Mouse (Mus musculus): ENCODE results near the gene Actg2. TPM values are rescaled to one million over a fixed set of nuclear protein-coding genes. Genes with fewer than 3 reads are reported as not detected.

Actg2 gene
- polyA plus RNA-seq, 1 experiment from 2014 or later, result 9.8 TPM

DNA sequence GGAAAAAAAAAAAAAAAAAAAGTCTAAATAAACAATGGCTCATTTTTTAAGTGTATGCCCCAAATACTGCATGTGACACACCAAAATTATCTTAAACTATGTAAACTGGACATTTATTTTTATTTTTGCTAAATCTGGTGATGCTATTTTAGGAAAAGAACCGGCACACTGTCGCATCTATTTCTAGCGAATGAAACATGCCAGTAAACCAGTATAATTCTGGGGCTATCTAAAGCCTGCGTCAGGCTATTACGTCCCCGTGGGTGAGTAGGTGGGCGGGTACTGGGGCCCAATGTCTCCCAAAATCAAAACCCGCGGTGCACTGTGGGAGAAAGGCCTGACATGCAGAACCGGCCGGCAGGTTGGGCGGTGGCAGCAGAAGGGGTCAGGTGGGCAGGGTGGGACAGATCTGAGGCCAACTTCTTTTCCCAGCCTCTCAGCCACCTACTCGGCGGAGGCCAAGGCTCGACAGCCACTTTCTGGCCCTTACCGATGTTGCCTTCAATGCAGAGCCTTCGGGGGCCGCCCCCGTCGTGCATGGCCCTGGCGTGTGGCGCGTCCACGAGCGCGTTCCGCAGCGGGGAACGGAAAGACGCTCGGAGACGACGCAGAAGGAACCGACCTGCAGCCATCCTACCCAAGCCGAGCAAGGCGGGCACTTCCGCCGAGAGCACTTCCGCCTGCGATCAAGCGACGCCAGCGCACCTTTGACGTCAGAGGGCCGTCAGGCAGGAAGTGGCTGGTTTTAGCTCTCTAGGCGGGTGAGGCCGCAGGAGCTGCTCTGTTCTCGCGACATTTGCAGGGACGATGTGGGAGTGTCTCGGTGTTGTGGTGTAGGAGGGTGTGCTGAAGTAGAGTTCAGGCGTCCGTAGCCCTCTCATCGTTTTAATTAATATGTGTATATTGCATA, 29.6 kb downstream of the Actg2 start, which contains the start of gene Dguok:
Gene Dguok, minus strand, starts transcription at position 712 of the 910 bp plus-strand sequence.
- Histone ChIP-seq H3K27ac (ENCODE audit: low read length) (peak within 1 kb of the TSS; percentile 98), H3K27me3 (ENCODE audit: control insufficient read depth, insufficient read depth, low read depth, low read length) (no peaks in the 10 kb centered on the region), H3K9ac (ENCODE audit: low read depth, low read length) (peak within 1 kb of the TSS; percentile 78), H3K36me3 (ENCODE audit: control insufficient read depth, insufficient read depth) (no peaks in the 10 kb centered on the region), H3K4me3 (ENCODE audit: low read depth, low read length) (peak within 1 kb of the TSS; percentile 81), H3K4me2 (ENCODE audit: low read depth, low read length) (peak within 1 kb of the TSS; percentile 87), H3K9me3 (replicated peaks; ENCODE audit: control insufficient read depth, low read length) (no peaks in the 10 kb centered on the region), H3K4me1 (ENCODE audit: control insufficient read depth, low read depth, low read length) (peaks cover 20% of the 10 kb centered on the region)
- under 1% methylated on average over 54 of the region's 54 CpGs for WGBS (ENCODE audit: insufficient replicate concordance)
- peak; percentile 96 for ATAC-seq (ENCODE audit: low read depth)

DNA sequence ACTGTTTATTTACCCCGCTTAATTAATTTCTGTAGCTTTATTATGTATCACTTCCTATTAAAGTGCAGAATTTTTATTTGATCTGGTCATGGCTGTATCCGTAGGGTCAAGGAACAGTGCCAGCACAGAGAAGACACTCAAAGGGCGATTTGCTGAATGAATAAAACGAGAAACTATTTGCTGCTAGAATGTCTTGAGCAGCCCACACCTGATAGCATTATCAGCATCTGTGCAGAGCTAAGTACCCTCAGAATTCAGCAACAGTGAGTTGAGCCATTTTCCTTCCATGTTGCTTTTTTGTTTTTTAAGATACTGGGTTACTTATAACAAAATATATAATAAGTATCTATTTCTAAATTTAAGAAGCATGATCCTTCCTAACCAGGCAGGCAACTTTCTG, 30.5 kb downstream of the Actg2 start:
- peaks cover 20% of the 10 kb centered on the region for H3K4me1 ChIP-seq (ENCODE audit: control insufficient read depth, low read depth, low read length)
- no peaks in the 10 kb centered on the region for H3K36me3 ChIP-seq (ENCODE audit: control insufficient read depth, insufficient read depth)
- no peaks in the 10 kb centered on the region for H3K9me3 ChIP-seq (replicated peaks; ENCODE audit: control insufficient read depth, low read length)
- H3K27ac ChIP-seq (ENCODE audit: low read length), result peak overlapping the region; percentile 98
- H3K27me3 ChIP-seq (ENCODE audit: control insufficient read depth, insufficient read depth, low read depth, low read length), result no peaks in the 10 kb centered on the region
- WGBS (ENCODE audit: insufficient replicate concordance), result 47% methylated on average over 4 of the region's 4 CpGs
- H3K9ac ChIP-seq (ENCODE audit: low read depth, low read length), result peak overlapping the region; percentile 78
- H3K4me2 ChIP-seq (ENCODE audit: low read depth, low read length), result peak overlapping the region; percentile 87
- ATAC-seq (ENCODE audit: low read depth), result no peak
- H3K4me3 ChIP-seq (ENCODE audit: low read depth, low read length), result peak overlapping the region; percentile 81

DNA sequence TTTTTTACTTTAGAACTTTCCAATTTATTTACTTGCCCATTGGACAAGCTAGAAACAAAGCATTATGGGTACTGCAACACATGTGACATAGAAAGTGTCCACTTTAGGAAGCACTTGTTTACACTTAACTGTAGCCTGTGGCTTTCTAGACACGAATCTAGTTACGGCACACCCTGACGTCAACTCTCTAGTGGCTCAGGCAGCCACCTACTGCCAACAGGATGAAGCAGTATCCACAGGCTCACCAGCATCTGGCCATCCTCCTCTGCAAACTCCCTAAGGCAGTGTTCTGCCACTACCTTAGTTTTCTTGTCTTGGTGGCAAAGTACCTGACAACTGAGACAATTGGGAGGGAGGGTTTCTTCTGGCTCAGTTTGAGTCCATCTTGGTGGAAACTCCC, 32.7 kb downstream of the Actg2 start:
- 53% methylated on average over 3 of the region's 3 CpGs for WGBS (ENCODE audit: insufficient replicate concordance)
- no peaks in the 10 kb centered on the region for H3K9me3 ChIP-seq (replicated peaks; ENCODE audit: control insufficient read depth, low read length)
- ATAC-seq (ENCODE audit: low read depth), result no peak
- H3K4me3 ChIP-seq (ENCODE audit: low read depth, low read length), result no peak overlapping the region
- no peak overlapping the region for H3K4me2 ChIP-seq (ENCODE audit: low read depth, low read length)
- no peaks in the 10 kb centered on the region for H3K36me3 ChIP-seq (ENCODE audit: control insufficient read depth, insufficient read depth)
- H3K9ac ChIP-seq (ENCODE audit: low read depth, low read length), result no peak overlapping the region
- H3K4me1 ChIP-seq (ENCODE audit: control insufficient read depth, low read depth, low read length), result peaks cover 20% of the 10 kb centered on the region
- no peaks in the 10 kb centered on the region for H3K27me3 ChIP-seq (ENCODE audit: control insufficient read depth, insufficient read depth, low read depth, low read length)
- H3K27ac ChIP-seq (ENCODE audit: low read length), result no peak overlapping the region

DNA sequence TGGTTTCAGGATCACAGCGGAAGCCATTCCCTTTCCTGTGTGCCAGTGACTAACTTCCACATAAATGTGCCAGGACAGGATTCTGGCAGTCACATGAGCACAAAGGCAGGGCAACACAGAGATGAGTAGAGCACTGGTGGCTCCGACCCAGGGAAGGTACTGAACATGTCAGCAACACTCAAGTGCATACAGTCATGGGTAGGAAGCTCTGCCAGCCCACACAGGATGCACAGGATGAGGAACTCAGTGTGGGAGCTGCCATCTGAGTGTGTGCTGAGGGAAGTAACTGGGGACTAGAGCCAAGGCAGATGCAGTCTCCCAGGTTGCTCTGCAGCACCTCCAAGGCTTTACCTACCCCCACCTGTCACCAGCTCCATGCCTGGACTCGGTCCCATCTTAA, 33.4 kb downstream of the Actg2 start:
- WGBS (ENCODE audit: insufficient replicate concordance), result 38% methylated on average over 3 of the region's 3 CpGs
- Histone ChIP-seq H3K9me3 (replicated peaks; ENCODE audit: control insufficient read depth, low read length) (no peaks in the 10 kb centered on the region), H3K27me3 (ENCODE audit: control insufficient read depth, insufficient read depth, low read depth, low read length) (no peaks in the 10 kb centered on the region), H3K27ac (ENCODE audit: low read length) (no peak overlapping the region), H3K36me3 (ENCODE audit: control insufficient read depth, insufficient read depth) (no peaks in the 10 kb centered on the region), H3K9ac (ENCODE audit: low read depth, low read length) (no peak overlapping the region), H3K4me3 (ENCODE audit: low read depth, low read length) (no peak overlapping the region), H3K4me1 (ENCODE audit: control insufficient read depth, low read depth, low read length) (peaks cover 19% of the 10 kb centered on the region), H3K4me2 (ENCODE audit: low read depth, low read length) (no peak overlapping the region)
- ATAC-seq (ENCODE audit: low read depth), result no peak

DNA sequence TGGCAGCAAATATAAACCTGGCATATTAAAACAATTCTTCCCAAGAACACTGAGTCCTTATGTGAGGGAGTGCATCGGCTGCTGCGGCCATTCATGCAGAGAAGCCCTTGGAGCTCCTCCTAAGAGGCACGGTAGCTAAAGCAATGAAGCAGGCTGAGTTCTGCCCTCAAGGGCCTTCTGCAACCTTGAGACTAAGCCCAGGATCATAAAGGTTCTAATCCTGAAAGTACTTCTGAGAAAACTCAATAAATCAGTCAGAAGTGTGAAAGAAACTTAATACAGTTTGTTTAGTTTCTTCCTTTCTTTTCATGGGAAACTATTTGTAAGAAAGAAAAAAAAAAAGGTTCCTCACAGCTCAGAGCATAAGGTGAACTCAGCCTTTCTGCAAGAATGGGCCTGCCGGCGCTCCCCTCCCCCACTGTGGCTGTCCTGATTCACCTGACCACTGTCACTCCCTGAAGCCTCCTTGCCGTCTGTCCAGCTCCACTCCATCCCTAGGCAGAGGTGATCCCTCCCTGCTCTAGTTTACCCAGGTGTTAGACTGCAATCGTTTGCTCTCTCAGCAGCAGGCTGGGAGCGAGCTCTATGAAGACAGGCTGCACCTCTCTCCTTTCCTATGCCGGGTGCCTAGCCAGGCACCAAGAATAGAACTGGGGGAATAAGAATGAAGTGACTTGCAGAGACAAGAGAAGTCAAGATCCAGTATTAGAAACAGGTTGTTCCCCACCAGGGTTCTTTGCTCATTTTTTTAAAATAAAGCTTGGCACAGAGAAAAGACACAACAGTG, 34.3 kb downstream of the Actg2 start:
- no peak overlapping the region for H3K4me3 ChIP-seq (ENCODE audit: low read depth, low read length)
- WGBS (ENCODE audit: insufficient replicate concordance), result 68% methylated on average over 9 of the region's 9 CpGs
- no peak overlapping the region for H3K4me2 ChIP-seq (ENCODE audit: low read depth, low read length)
- no peak overlapping the region for H3K9ac ChIP-seq (ENCODE audit: low read depth, low read length)
- H3K27me3 ChIP-seq (ENCODE audit: control insufficient read depth, insufficient read depth, low read depth, low read length), result no peaks in the 10 kb centered on the region
- H3K27ac ChIP-seq (ENCODE audit: low read length), result 0 out of 2 replicates have a peak overlapping the region, but pooled peaks have one; percentile 4
- H3K9me3 ChIP-seq (replicated peaks; ENCODE audit: control insufficient read depth, low read length), result no peaks in the 10 kb centered on the region
- peaks cover 19% of the 10 kb centered on the region for H3K4me1 ChIP-seq (ENCODE audit: control insufficient read depth, low read depth, low read length)
- no peak for ATAC-seq (ENCODE audit: low read depth)
- H3K36me3 ChIP-seq (ENCODE audit: control insufficient read depth, insufficient read depth), result no peaks in the 10 kb centered on the region

DNA sequence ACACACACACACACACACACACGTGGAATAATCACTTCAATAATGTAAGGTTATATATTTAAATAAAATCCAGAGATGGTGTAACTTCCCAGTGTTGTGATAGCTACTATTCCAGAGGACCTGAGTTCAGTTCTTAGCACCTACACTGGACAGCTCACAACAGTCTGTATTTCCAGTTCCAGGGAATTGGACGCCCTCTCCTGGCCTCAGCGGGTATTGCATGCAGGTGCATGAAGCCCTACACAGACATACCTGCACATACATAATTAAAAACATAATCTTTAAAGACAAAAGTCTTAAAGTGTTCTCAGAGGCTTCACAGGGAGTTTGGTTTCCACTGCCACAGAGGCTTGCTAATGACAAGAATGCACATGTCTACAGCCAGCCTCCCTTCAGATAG, 35.6 kb downstream of the Actg2 start:
- no peaks in the 10 kb centered on the region for H3K36me3 ChIP-seq (ENCODE audit: control insufficient read depth, insufficient read depth)
- no peak for ATAC-seq (ENCODE audit: low read depth)
- no peak overlapping the region for H3K9ac ChIP-seq (ENCODE audit: low read depth, low read length)
- no peak overlapping the region for H3K4me3 ChIP-seq (ENCODE audit: low read depth, low read length)
- no peak overlapping the region for H3K4me2 ChIP-seq (ENCODE audit: low read depth, low read length)
- 61% methylated on average over 3 of the region's 3 CpGs for WGBS (ENCODE audit: insufficient replicate concordance)
- H3K4me1 ChIP-seq (ENCODE audit: control insufficient read depth, low read depth, low read length), result peaks cover 13% of the 10 kb centered on the region
- no peak overlapping the region for H3K27ac ChIP-seq (ENCODE audit: low read length)
- H3K27me3 ChIP-seq (ENCODE audit: control insufficient read depth, insufficient read depth, low read depth, low read length), result no peaks in the 10 kb centered on the region
- no peaks in the 10 kb centered on the region for H3K9me3 ChIP-seq (replicated peaks; ENCODE audit: control insufficient read depth, low read length)

DNA sequence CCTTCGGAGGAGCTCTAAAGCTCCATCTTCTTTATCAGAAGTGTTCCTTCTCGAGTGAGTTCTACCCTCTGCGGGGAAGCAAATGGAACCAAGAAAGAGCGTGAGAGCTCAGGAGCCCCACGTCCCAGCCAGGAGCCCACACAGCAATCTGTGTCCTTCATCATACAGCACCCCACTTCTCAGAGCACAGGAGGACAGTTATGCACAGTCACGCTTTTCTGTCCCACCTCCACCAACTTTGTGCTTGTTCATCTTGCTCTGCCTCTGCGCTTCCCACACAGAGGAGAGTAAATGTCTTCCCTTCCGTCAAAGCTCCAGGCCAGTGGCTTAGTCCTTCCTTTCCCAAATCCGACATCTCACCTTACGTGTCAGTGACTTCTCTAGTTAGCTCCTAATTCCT, 37.0 kb downstream of the Actg2 start:
- Histone ChIP-seq H3K9ac (ENCODE audit: low read depth, low read length) (no peak overlapping the region), H3K27ac (ENCODE audit: low read length) (no peak overlapping the region), H3K4me3 (ENCODE audit: low read depth, low read length) (no peak overlapping the region), H3K36me3 (ENCODE audit: control insufficient read depth, insufficient read depth) (peaks cover 3% of the 10 kb centered on the region; the same call in 1 of the 2 replicates), H3K4me1 (ENCODE audit: control insufficient read depth, low read depth, low read length) (peaks cover 5% of the 10 kb centered on the region), H3K4me2 (ENCODE audit: low read depth, low read length) (no peak overlapping the region), H3K9me3 (replicated peaks; ENCODE audit: control insufficient read depth, low read length) (no peaks in the 10 kb centered on the region), H3K27me3 (ENCODE audit: control insufficient read depth, insufficient read depth, low read depth, low read length) (no peaks in the 10 kb centered on the region)
- WGBS (ENCODE audit: insufficient replicate concordance), result 89% methylated on average over 10 of the region's 10 CpGs
- ATAC-seq (ENCODE audit: low read depth), result no peak

DNA sequence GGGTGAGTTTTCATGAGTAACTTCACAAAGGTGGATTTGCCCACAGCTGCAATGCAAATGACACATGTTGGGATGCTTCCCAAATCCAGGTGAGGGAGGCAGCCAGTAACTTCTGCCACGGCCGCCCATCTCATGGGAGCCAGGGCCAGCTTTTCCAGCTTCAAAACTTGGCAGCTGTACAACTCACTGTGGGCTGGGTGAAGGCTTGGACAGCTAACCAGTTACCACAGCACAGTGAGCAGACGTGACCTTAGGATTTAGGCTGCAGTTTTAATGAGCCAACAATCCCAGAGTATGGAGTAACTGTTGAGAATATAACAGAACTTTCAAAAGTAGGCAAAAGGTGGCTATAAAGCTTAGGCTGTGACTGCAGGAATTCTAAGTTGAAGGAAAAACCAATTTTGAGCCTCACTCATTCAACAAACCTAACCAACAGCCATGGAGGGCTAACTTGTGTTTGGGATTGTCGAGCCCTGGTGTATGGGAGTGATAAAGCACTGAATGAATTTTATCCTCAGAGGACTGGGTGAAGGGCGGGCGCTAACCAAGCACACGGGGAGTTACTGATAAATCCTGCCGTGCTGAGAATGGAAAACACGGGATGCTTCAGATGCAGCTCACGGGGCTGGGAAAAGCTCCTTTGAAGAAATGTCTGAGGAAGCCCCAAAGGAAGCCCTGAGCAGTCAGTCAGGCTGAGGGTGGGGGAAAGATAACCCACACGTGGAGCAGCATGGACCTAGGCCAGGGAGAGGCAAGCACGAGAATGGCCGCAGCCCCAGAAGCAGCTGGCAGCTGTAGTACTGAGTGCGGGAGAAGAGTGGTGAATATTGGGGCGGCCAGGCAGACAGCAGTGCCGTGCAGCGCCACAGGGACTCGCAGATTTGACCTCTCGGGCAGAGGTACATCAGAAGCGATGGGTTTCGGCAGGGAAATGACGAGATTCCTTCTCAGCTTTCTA, 39.0 kb downstream of the Actg2 start:
- ATAC-seq (ENCODE audit: low read depth), result no peak
- H3K27ac ChIP-seq (ENCODE audit: low read length), result no peak overlapping the region
- 63% methylated on average over 22 of the region's 22 CpGs for WGBS (ENCODE audit: insufficient replicate concordance)

More for the DNA sequence above, 39.0 kb downstream of the Actg2 start:
- Histone ChIP-seq H3K4me1 (ENCODE audit: control insufficient read depth, low read depth, low read length) (peaks cover 5% of the 10 kb centered on the region), H3K4me3 (ENCODE audit: low read depth, low read length) (no peak overlapping the region), H3K4me2 (ENCODE audit: low read depth, low read length) (no peak overlapping the region), H3K36me3 (ENCODE audit: control insufficient read depth, insufficient read depth) (peaks cover 5% of the 10 kb centered on the region; the same call in 1 of the 2 replicates), H3K9ac (ENCODE audit: low read depth, low read length) (no peak overlapping the region), H3K27me3 (ENCODE audit: control insufficient read depth, insufficient read depth, low read depth, low read length) (no peaks in the 10 kb centered on the region), H3K9me3 (replicated peaks; ENCODE audit: control insufficient read depth, low read length) (no peaks in the 10 kb centered on the region)
